Mouse (Mus musculus) brain, embryonic 14.5 days (tissue): ENCODE results near the gene Sgo2a. TPM values are rescaled to one million over a fixed set of nuclear protein-coding genes. Genes with fewer than 3 reads are reported as not detected.
"Not testable (repeated sequence)": the region's sequence is repeated elsewhere in the genome, so short reads cannot be mapped to it uniquely, and the experiment has no call there.

Experiments used
- DNase-seq: peaks from one replicate; pipeline ENCODE4 v3.0.0-alpha.2; 2011; ENCODE audit warnings: low read depth
- CTCF ChIP-seq: fragments of 200-500 bp; IDR thresholded peaks from 2 replicates; pipeline ENCODE4 v1.5.1; 2012; ENCODE audit warnings: inconsistent platforms, mild to moderate bottlenecking, moderate library complexity, borderline replicate concordance; ENCODE audit not compliant: insufficient read depth, insufficient read length; ENCODE audit errors: extremely low read depth
- POLR2A ChIP-seq: fragments of 200-500 bp; IDR thresholded peaks from 2 replicates; pipeline ENCODE4 v1.6.1; 2012; ENCODE audit warnings: mild to moderate bottlenecking, inconsistent platforms, borderline replicate concordance; ENCODE audit not compliant: poor library complexity, insufficient read depth, insufficient read length, severe bottlenecking; ENCODE audit errors: extremely low read depth
- polyA plus RNA-seq: library from polyadenylated mRNA; depleted of rRNA; stranded (reverse); fragments of >200 nt; gene quantifications from 2 replicates; pipeline ENCODE4 v1.2.3, GENCODE M21; 2012

Sgo2a gene
- polyA plus RNA-seq, 1 experiment, result 5.3 TPM

DNA sequence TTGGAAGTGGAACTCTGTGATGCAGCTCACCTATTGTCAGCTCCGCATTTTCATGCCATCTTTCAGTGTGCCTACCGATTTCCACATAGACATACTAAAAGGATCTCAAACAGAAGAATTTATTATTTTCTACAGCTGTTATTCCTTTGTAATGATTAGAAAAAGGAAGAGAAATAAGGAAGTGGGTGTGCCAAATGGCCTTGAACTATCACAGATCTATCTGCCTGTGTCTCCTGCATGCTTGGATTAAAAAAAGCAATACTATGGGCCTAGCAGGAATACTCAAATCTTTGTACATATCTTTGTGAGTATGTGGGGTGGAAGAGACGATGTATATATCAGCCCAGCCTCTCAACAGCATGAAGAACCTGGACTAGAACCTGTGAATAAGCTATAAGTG, 18.9 kb upstream of the Sgo2a start:
- no peak for DNase-seq
- TF ChIP-seq POLR2A (no peak), CTCF (no peak)

DNA sequence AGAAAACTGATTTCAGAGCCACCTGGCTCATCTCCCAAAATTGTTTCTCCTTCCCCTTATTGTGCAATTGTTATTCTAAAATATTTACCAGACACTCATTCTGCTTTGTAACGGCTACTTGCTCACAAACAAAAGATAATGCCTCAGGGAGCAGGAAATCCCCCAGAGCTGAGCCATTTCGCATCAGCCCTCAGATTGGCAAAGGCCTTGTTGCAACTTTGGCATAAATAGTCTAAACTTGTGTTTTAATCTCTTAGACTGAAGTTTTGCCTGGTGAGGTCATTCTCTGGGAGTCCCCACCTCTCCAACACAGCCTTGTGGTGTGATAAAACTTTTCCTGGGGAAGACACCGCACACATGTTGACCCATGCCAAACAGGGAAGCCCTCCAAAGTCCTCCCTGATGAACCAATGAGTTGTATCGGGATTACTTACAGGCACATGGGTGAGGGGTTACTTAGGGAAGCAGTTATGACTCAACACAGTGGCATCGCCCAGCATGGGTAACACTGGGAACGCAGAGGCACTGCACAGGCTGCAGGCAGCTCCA, 6.6 kb upstream of the Sgo2a start:
- peak; percentile 30 for DNase-seq
- no peak for TF ChIP-seq CTCF
- TF ChIP-seq POLR2A, result no peak

DNA sequence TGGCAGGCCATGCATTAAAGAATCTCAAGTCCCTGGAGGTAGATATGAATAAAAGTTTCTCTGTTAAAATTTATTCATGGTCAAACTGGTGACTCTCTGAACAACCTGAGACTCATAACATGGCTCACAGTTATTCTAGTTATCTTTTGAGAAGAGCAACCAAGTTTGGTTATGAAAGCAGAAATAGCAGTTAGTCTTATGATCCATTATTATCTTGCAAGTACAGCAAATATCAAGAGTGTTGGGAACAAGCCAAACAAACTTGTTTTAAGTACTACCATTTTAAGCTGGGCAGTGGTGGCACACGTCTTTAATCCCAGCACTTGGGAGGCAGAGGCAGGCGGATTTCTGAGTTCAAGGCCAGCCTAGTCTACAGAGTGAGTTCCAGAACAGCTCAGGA, 4.5 kb upstream of the Sgo2a start:
- TF ChIP-seq POLR2A (no peak), CTCF (no peak)
- no peak for DNase-seq

DNA sequence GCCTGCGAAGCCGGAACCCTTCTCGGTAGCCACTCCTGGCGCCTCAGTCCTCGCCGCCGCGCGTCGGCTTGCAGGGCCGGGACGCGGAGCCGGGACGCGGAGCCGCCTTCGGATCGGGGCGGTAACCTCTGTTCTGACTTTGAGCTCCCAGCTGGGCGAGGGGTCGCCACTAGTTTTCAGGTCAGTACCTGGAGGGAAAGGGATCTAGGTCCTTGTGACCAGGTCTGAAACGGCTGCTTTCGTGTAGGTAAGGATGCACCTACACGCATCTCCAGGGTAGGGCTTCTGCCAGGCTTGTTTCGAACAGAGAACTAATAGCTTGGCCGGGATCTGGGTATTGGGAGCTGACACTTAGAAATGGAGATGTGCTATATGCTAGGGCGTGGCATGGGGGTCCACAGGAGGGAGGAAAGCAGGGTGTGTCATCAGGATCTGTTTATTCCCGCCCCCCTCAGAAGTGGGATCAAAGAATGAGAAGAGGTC, 403 bp downstream of the Sgo2a start:
- TF ChIP-seq POLR2A (no peak), CTCF (no peak)
- DNase-seq, result no peak

DNA sequence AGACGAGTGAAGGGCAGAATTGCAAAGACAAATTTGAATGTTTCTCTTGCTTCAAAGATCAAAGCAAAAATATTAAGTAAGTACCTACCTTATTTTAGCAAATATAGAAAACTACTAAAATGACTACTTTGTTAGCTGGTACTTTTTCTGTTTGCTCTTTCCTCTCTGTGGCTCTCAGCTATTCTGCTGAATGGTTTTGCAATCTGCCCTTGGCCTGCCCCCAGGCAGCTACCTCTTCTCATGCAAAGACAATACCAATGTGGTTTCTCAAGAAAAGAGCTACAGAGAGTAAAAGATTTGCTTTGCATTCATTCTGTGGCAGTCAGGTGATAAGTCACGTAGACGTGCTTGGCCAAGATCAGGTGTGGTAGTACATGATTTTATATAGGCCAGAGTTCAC, 2.4 kb downstream of the Sgo2a start:
- no peak for TF ChIP-seq POLR2A
- no peak for TF ChIP-seq CTCF
- DNase-seq, result no peak

DNA sequence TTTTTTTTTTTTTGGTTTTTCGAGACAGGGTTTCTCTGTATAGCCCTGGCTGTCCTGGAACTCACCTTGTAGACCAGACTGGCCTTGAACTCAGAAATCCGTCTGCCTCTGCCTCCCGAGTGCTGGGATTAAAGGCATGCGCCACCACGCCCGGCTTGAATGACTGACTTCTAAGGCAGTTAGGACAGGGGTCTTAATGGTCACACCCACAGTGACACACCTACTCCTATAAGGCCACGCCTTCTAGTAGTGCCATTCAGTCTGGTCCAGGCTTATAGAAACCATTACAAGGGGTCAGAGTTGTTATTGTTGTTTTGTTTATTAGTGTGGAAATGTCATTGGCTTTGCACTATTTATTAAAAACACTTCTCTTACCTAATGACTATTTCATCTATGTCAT, 10.6 kb downstream of the Sgo2a start:
- not testable (repeated sequence) for DNase-seq

DNA sequence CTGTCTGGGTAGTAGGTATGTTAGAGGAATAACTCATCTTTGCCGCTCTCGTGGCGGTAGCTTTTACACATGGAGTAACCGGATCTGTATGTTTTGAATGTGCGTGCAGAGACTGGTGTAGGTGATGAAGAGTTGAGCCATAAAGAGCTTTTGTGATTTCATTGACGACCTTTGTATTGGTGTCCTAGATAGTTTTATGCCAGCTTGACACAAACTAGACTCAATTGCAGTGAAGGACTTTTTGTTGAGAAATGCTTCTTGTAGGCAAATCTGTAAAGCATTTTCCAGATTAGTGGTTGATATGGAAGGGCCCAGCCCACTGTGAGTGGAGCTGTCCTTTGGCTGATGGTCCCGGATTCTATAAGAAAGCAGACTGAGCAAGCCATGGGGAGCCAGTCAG, 23.1 kb downstream of the Sgo2a start, which contains the start of gene Kctd18:
Kctd18 (minus strand) TSS at position 101 of the 400 bp plus-strand sequence.
- TF ChIP-seq POLR2A, result no peak
- no peak for TF ChIP-seq CTCF
- DNase-seq, result no peak

DNA sequence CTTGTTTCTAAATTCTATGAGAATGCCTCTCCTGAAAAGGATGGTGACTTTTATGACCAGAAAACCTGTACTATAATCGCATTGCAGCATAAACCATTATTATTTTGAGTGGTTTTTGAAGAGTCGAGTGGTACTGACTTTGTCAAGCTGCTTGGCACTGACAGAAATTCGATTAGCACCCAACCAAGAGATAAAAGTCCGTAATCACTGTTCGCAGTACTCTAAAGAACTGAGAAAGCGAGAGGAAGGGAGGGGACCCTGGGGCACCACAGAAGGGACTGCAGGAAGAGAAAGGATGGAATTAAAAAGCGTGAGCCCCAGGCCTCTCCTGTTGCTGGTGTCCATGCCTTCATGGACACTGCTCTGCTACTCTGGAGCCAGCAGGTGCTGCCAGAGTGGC, 31.9 kb downstream of the Sgo2a start:
- DNase-seq, result no peak
- TF ChIP-seq CTCF (no peak), POLR2A (no peak)

DNA sequence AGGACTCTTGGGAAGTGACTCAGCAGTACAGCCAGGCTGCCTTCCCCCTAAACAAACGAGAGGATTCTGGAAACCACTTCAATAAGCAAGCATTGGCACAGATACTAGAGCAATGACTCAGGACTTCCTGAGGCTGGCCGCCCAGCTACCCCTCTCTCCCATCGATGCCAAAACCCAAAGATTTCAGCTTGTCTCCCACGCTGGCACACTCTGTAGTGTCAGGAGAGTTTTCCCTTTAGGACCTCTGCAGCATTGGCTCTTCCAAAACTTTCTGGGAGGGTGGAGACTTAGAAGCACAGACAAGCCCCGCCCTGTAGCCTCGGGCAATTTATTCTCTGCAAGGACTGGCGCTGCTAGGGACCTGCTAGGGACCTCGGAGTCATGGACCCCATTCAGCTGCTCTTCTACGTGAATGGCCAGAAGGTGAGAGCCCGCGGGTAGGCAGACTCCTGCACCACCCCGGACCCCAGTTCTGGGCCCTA, 33.9 kb downstream of the Sgo2a start, which contains the start of gene Aox1:
Aox1 (plus strand) TSS at position 296 of the 482 bp plus-strand sequence.
- TF ChIP-seq CTCF, result no peak
- no peak for TF ChIP-seq POLR2A
- DNase-seq, result peak; percentile 57

DNA sequence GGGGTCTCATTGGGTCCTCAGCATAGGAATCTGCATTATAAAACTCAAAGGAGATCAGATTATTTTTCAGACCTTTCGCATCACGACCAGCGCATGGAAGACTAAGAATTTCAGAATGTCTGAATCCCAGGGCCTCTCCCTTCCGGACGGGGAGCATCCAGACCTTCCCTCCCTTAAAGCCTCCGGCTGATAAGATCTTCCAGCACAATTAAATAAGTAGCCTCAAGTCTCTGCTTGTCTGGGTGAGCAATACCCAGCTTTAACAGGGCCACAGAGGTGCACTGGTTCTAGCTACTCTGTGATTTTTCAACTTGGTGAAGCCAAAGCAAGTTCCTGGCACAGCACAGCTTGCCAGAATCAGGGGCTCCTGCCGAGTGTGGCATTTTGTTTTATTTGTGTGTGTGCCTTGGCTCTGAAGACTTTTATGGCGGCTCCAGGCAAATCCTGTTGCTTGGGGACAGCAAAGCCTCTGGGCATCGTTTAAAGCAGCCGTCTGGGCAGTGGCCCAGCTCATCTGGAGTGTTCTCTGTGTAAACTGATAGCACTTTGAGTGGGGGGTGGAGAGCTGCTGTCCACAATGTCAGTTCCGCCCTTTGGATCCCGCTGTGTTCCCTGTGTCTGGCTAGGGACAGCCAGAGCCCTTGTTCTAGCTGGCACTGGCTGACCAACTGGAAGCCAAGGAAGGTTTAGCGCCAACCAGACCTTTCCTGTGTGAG, 34.5 kb downstream of the Sgo2a start:
- TF ChIP-seq CTCF, result no peak
- TF ChIP-seq POLR2A, result no peak
- peak; percentile 86 for DNase-seq

DNA sequence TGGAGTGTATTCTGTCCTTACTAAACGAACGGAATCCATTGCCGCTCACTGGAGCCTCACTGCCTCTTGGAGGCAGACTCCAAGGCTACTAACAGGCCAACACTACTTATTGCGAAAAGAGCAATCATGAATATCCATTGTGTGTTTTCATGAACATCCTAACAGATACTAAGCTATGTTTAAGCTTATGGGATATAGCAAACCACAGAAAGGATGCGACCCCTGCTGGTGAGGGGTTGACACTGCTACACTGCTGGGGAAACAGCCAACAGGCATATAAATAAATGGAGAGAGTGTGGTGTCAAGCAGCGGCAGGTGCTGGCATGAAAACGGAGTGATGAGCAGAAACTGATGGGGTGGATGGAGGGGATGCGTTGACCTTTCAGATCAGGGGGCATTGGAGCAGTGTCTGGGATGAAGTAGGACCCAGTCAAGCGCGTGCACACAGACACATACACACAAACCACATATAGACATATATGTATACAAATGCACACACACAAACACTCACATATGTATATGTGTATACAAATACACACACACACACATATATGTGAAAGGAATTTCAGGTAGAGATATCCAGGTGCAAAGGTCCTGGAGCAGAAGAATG, 35.5 kb downstream of the Sgo2a start:
- TF ChIP-seq POLR2A, result no peak
- peak; percentile 80 for TF ChIP-seq CTCF

DNA sequence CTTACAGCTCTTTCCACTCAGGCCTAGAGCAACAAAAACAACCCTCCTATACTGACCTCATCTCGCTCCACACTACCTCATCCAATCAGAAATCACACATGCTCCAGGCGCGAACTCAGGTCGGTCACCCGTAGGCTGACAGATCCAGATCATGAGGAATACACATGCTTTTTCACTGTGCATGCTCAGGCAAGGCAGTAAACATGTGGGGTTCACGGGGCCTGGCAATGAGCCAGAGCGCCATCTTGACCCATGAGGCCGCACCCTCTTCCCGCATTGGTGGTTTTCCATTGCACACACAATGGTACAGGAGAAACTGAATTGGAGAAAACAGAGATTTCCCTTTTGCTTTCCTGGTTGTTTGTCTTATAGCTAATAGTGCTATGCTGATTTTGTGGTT, 41.5 kb downstream of the Sgo2a start:
- not testable (repeated sequence) for DNase-seq

More for the DNA sequence above, 35.5 kb downstream of the Sgo2a start:
- DNase-seq, result peak; percentile 84
